Mouse (Mus musculus) midbrain, embryonic 16.5 days (tissue): ENCODE measurements around the gene Olfr1016. TPM values are rescaled to one million over a fixed set of nuclear protein-coding genes. Genes with fewer than 3 reads are reported as not detected.

ENCODE experiments used
- ATAC-seq: fragments of 200-750 bp; cut with Nextera tagmentation; 2 replicates; pipeline ENCODE4 v1.8.0; 2017; ENCODE audit warnings: moderate TSS enrichment
- H3K27ac ChIP-seq: fragments of 300-500 bp; sonication (generic); 2 replicates; pipeline ENCODE4 v1.5.1; 2014; ENCODE audit warnings: mild to moderate bottlenecking, low read length, mixed read lengths
- H3K27me3 ChIP-seq: fragments of 300-500 bp; sonication (generic); 2 replicates; pipeline ENCODE4 v1.6.1; 2014; ENCODE audit warnings: low read depth, low read length, mixed read lengths; ENCODE audit not compliant: control insufficient read depth, insufficient read depth
- H3K36me3 ChIP-seq: fragments of 300-500 bp; sonication (generic); 2 replicates; pipeline ENCODE4 v1.6.1; 2014; ENCODE audit warnings: mild to moderate bottlenecking, low read length, moderate library complexity, mixed read lengths; ENCODE audit not compliant: control insufficient read depth, insufficient read depth
- H3K4me1 ChIP-seq: fragments of 300-500 bp; sonication (generic); 2 replicates; pipeline ENCODE4 v1.6.1; 2014; ENCODE audit warnings: mild to moderate bottlenecking, low read length, mixed read lengths; ENCODE audit not compliant: control insufficient read depth, insufficient read depth
- H3K4me2 ChIP-seq: fragments of 300-500 bp; sonication (generic); 2 replicates; pipeline ENCODE4 v1.6.1; 2014; ENCODE audit warnings: mild to moderate bottlenecking, low read length, mixed read lengths
- H3K4me3 ChIP-seq: fragments of 300-500 bp; sonication (generic); 2 replicates; pipeline ENCODE4 v1.5.1; 2014; ENCODE audit warnings: low read depth, mild to moderate bottlenecking, low read length, moderate library complexity, mixed read lengths
- H3K9ac ChIP-seq: fragments of 300-500 bp; sonication (generic); 2 replicates; pipeline ENCODE4 v1.6.1; 2014; ENCODE audit warnings: low read depth, low read length, mixed read lengths
- H3K9me3 ChIP-seq: fragments of 300-500 bp; sonication (generic); replicated peaks from 2 replicates; pipeline ENCODE4 v1.6.1; 2014; ENCODE audit warnings: mild to moderate bottlenecking, low read length, mixed read lengths; ENCODE audit not compliant: control insufficient read depth, poor library complexity, severe bottlenecking
- WGBS: fragments of 180-500 bp; shearing (Covaris S2); extraction: QIAGEN DNeasy Blood & Tissue Kit; methylation state at CpG from one replicate; pipeline ENCODE4 v1.1.7; 2014; 5-methylcytosine and 5-hydroxymethylcytosine counted together
- polyA plus RNA-seq: library from polyadenylated mRNA; unstranded; fragments of >200 nt; fragmentation: Nextera tagmentation; extraction: Ambion mirVana; gene quantifications from 2 replicates; pipeline ENCODE4 v1.2.1, GENCODE M21; 2015

Olfr1016 gene
- not detected in 2 replicates for polyA plus RNA-seq

GRCm38 (mm10) chr2:85802444-85802843 is at the start of gene Olfr1016:
Gene Olfr1016, minus strand, starts transcription at chr2:85802544.
- 94% methylated on average over 2 of the region's 2 CpGs for WGBS
- no peaks in the 10 kb centered on the region for H3K27me3 ChIP-seq
- no peak within 1 kb of the TSS for H3K4me3 ChIP-seq
- no peaks in the 10 kb centered on the region for H3K36me3 ChIP-seq
- no peak for ATAC-seq
- no peak within 1 kb of the TSS for H3K4me2 ChIP-seq
- H3K9ac ChIP-seq: no peak within 1 kb of the TSS
- no peaks in the 10 kb centered on the region for H3K4me1 ChIP-seq
- no peak within 1 kb of the TSS for H3K27ac ChIP-seq
- no peaks in the 10 kb centered on the region for H3K9me3 ChIP-seq

- Histone ChIP-seq H3K4me1 (no peaks in the 10 kb centered on the region), H3K4me2 (no peak within 1 kb of the TSS), H3K4me3 (no peak within 1 kb of the TSS), H3K9me3 (no peaks in the 10 kb centered on the region), H3K27me3 (no peaks in the 10 kb centered on the region), H3K9ac (no peak within 1 kb of the TSS), H3K36me3 (no peaks in the 10 kb centered on the region), H3K27ac (no peak within 1 kb of the TSS)
- ATAC-seq: no peak
- 68% methylated on average over 1 of the region's 1 CpGs for WGBS
Observed at GRCm38 (mm10) chr2:85846730-85847129, 44.4 kb upstream of the Olfr1016 start, which contains the start of gene Olfr1020. Gene Olfr1020, plus strand, starts transcription at chr2:85847030.

DNA sequence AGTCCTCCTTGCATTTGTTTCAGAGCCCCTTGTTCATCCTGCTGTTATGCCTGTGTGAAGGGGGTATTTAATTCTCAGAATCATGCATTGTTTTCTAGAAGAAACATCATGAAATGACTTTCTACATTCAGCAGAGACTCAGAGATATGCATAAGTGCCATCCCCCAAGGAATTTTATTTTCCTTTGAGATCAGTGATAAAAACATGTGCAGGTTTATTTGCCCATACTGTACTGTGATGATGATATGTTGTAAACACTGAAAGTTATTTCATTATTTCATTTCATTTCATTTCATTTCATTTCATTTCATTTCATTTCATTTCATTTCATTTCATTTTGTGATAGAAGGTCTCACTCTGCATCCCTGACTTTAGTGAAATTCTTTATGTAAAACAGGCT is 43.0 kb upstream of the Olfr1016 start, which contains the start of gene Olfr1019:
Olfr1019 (minus strand) TSS at position 101 of the 400 bp plus-strand sequence.
- Histone ChIP-seq H3K27ac (no peak within 1 kb of the TSS), H3K4me1 (no peaks in the 10 kb centered on the region), H3K4me3 (no peak within 1 kb of the TSS), H3K4me2 (no peak within 1 kb of the TSS), H3K9me3 (no peaks in the 10 kb centered on the region), H3K36me3 (no peaks in the 10 kb centered on the region), H3K9ac (no peak within 1 kb of the TSS), H3K27me3 (no peaks in the 10 kb centered on the region)
- ATAC-seq: no peak

- no peak within 1 kb of the TSS for H3K27ac ChIP-seq
- no peak for ATAC-seq
- H3K36me3 ChIP-seq: no peaks in the 10 kb centered on the region
- no peak within 1 kb of the TSS for H3K4me2 ChIP-seq
- no peaks in the 10 kb centered on the region for H3K27me3 ChIP-seq
- H3K9ac ChIP-seq: no peak within 1 kb of the TSS
- H3K9me3 ChIP-seq: no peaks in the 10 kb centered on the region
- no peaks in the 10 kb centered on the region for H3K4me1 ChIP-seq
- no peak within 1 kb of the TSS for H3K4me3 ChIP-seq
Observed at GRCm38 (mm10) chr2:85818179-85818578, 15.8 kb upstream of the Olfr1016 start, which contains the start of gene Olfr1018. Gene Olfr1018, plus strand, starts transcription at chr2:85818479.

- Histone ChIP-seq H3K9me3 (no peaks in the 10 kb centered on the region), H3K36me3 (no peaks in the 10 kb centered on the region), H3K27ac (no peak overlapping the region), H3K4me1 (no peaks in the 10 kb centered on the region), H3K27me3 (no peaks in the 10 kb centered on the region), H3K4me3 (no peak overlapping the region), H3K4me2 (no peak overlapping the region), H3K9ac (no peak overlapping the region)
- WGBS: 93% methylated on average over 4 of the region's 4 CpGs
- ATAC-seq: no peak
Observed at GRCm38 (mm10) chr2:85804501-85804900, 2.2 kb upstream of the Olfr1016 start.

GRCm38 (mm10) chr2:85792331-85792730 is 10.0 kb downstream of the Olfr1016 start:
- H3K9ac ChIP-seq: no peak overlapping the region
- no peaks in the 10 kb centered on the region for H3K9me3 ChIP-seq
- H3K36me3 ChIP-seq: no peaks in the 10 kb centered on the region
- H3K4me2 ChIP-seq: no peak overlapping the region
- H3K27ac ChIP-seq: no peak overlapping the region
- peak; percentile 70; the same call in 1 of the 2 replicates for ATAC-seq
- 9% methylated on average over 2 of the region's 2 CpGs for WGBS
- no peak overlapping the region for H3K4me3 ChIP-seq
- no peaks in the 10 kb centered on the region for H3K4me1 ChIP-seq
- no peaks in the 10 kb centered on the region for H3K27me3 ChIP-seq

DNA sequence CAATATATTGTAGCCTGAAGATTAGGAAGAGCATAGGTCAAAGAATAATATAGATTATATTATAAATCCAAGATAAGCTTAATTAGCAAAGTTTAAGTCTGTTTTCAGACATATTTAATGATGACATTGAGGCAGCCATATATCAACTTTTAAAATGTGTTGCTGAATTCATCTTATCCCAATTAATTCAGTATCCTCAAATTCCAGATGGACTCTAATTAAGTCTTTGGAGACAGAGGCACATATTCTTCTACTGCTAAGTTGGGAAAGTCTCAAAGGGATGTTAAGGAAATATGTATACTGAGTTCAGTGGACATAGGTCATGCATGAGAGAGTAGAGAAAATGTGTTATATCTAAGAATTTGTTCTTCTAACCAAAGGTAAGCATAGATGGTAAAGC is 20.6 kb downstream of the Olfr1016 start, which contains the start of gene Olfr1015:
Olfr1015 (plus strand) TSS at position 301 of the 400 bp plus-strand sequence.
- no peak within 1 kb of the TSS for H3K4me2 ChIP-seq
- ATAC-seq: no peak
- no peaks in the 10 kb centered on the region for H3K4me1 ChIP-seq
- no peaks in the 10 kb centered on the region for H3K27me3 ChIP-seq
- no peak within 1 kb of the TSS for H3K9ac ChIP-seq
- no peaks in the 10 kb centered on the region for H3K36me3 ChIP-seq
- no peak within 1 kb of the TSS for H3K27ac ChIP-seq
- H3K4me3 ChIP-seq: no peak within 1 kb of the TSS
- H3K9me3 ChIP-seq: no peaks in the 10 kb centered on the region

DNA sequence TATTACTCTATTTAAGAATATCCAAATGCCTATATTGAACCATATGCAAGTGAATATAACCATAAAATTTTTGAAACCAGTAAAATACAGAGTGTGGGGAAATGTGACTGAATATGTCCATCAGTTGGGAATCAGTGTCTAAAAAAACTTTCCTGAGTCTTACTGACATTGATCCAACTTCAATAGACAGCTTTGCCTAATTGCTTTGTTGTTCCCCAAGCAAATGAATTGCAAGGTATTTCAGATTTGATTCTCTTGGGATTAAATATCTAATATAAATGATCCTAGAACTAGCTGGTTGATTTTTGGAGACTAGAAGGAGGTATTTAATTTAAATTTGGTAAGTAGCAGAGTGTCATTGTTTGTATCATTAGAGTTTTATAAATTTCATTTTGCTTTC is 29.9 kb downstream of the Olfr1016 start, which contains the start of gene Olfr1014:
Olfr1014 (plus strand) TSS at position 301 of the 400 bp plus-strand sequence.
- Histone ChIP-seq H3K4me3 (no peak within 1 kb of the TSS), H3K9ac (no peak within 1 kb of the TSS)
- no peak for ATAC-seq

GRCm38 (mm10) chr2:85766798-85767197 is 35.5 kb downstream of the Olfr1016 start, which contains the start of gene Olfr1013:
Gene Olfr1013, plus strand, starts transcription at chr2:85767098.
- Histone ChIP-seq H3K27me3 (no peaks in the 10 kb centered on the region), H3K27ac (no peak within 1 kb of the TSS), H3K4me1 (no peaks in the 10 kb centered on the region), H3K4me2 (no peak within 1 kb of the TSS), H3K36me3 (no peaks in the 10 kb centered on the region), H3K9me3 (no peaks in the 10 kb centered on the region), H3K9ac (no peak within 1 kb of the TSS), H3K4me3 (no peak within 1 kb of the TSS)
- no peak for ATAC-seq

More for the DNA sequence above, 29.9 kb downstream of the Olfr1016 start, which contains the start of gene Olfr1014:
- Histone ChIP-seq H3K9me3 (no peaks in the 10 kb centered on the region), H3K4me1 (no peaks in the 10 kb centered on the region), H3K36me3 (no peaks in the 10 kb centered on the region), H3K27me3 (no peaks in the 10 kb centered on the region), H3K27ac (no peak within 1 kb of the TSS), H3K4me2 (no peak within 1 kb of the TSS)
